Mouse (Mus musculus) liver, embryonic 14.5 days (tissue): ENCODE measurements around the gene Rsph14. TPM values are rescaled to one million over a fixed set of nuclear protein-coding genes. Genes with fewer than 3 reads are reported as not detected.

ENCODE experiments used
- ATAC-seq: fragments of 200-750 bp; cut with Nextera tagmentation; 2 replicates; pipeline ENCODE4 v1.8.0; 2017; ENCODE audit warnings: moderate number of reproducible peaks, mild to moderate bottlenecking, moderate library complexity; ENCODE audit not compliant: insufficient read depth
- DNase-seq, 3 experiments: peaks; one replicate each; pipeline ENCODE4 v3.0.0-alpha.2; 2012 to 2013; ENCODE audit warnings: low read depth in 3 of 3, low spot score in 3 of 3
- H3K27ac ChIP-seq: fragments of 300-500 bp; sonication (generic); 2 replicates; pipeline ENCODE4 v1.5.1; 2014; ENCODE audit warnings: moderate library complexity, mild to moderate bottlenecking, control low read depth, inconsistent platforms
- H3K27me3 ChIP-seq: fragments of 300-500 bp; sonication (generic); 2 replicates; pipeline ENCODE4 v1.6.1; 2014; ENCODE audit warnings: mild to moderate bottlenecking, low read length, moderate library complexity; ENCODE audit not compliant: control insufficient read depth, insufficient read depth
- H3K36me3 ChIP-seq: fragments of 300-500 bp; sonication (generic); replicated peaks from 2 replicates; pipeline ENCODE4 v1.6.1; 2014; ENCODE audit warnings: low read depth; ENCODE audit not compliant: control insufficient read depth, insufficient read depth
- H3K4me1 ChIP-seq, 2 experiments: fragments of 200-500 bp in 1 of 2; fragments of 300-500 bp in 1 of 2; sonication (generic) in 1 of 2; replicated peaks; 2 replicates each; pipeline ENCODE4 v1.6.1; 2012 to 2014; ENCODE audit warnings: antibody characterized with exemption in 1 of 2, inconsistent platforms in 1 of 2, low read length in 1 of 2; ENCODE audit not compliant: control insufficient read depth in 2 of 2, insufficient read depth in 2 of 2
- H3K4me2 ChIP-seq: fragments of 300-500 bp; sonication (generic); 2 replicates; pipeline ENCODE4 v1.6.1; 2014; ENCODE audit warnings: low read depth, mild to moderate bottlenecking, control low read depth, moderate library complexity
- H3K4me3 ChIP-seq, 2 experiments: fragments of 200-500 bp in 1 of 2; fragments of 300-500 bp in 1 of 2; sonication (generic) in 1 of 2; 2 replicates each; pipeline ENCODE4 v1.5.1; 2012 to 2014; ENCODE audit warnings: low read depth in 2 of 2, low read length in 2 of 2, mild to moderate bottlenecking in 2 of 2, control low read depth in 1 of 2, inconsistent platforms in 1 of 2, moderate library complexity in 1 of 2; ENCODE audit not compliant: insufficient read depth in 1 of 2
- H3K9ac ChIP-seq: fragments of 300-500 bp; sonication (generic); replicated peaks from 2 replicates; pipeline ENCODE4 v1.6.1; 2014; ENCODE audit warnings: mild to moderate bottlenecking, control low read depth, moderate library complexity
- H3K9me3 ChIP-seq: fragments of 300-500 bp; sonication (generic); 2 replicates; pipeline ENCODE4 v1.6.1; 2016; ENCODE audit warnings: low read length, mixed read lengths; ENCODE audit not compliant: control insufficient read depth
- CTCF ChIP-seq: IDR thresholded peaks from 2 replicates; pipeline ENCODE4 v1.5.1; 2016; ENCODE audit warnings: antibody characterized with exemption, low read depth, control low read depth
- EP300 ChIP-seq: IDR thresholded peaks from 2 replicates; pipeline ENCODE4 v1.6.1; 2016; ENCODE audit warnings: antibody characterized with exemption, low read depth
- WGBS: fragments of 180-500 bp; shearing (Covaris S2); extraction: QIAGEN DNeasy Blood & Tissue Kit; methylation state at CpG from one replicate; pipeline ENCODE4 v1.1.7; 2014; ENCODE audit not compliant: insufficient replicate concordance; 5-methylcytosine and 5-hydroxymethylcytosine counted together
- polyA plus RNA-seq, 2 experiments: library from polyadenylated mRNA; depleted of rRNA in 1 of 2; stranded (reverse) in 1 of 2; unstranded in 1 of 2; fragments of >200 nt; fragmentation: Nextera tagmentation in 1 of 2; extraction: Ambion mirVana in 1 of 2; gene quantifications; 2 replicates each; pipeline versions ENCODE4 v1.2.1 to v1.2.3; 2012 to 2014

The Rsph14 gene
- polyA plus RNA-seq, 2 experiments, result not detected

GRCm38 (mm10) chr10:74937003-74937790 is 95.2 kb downstream of the Rsph14 start:
- Histone ChIP-seq H3K27ac (no peak overlapping the region), H3K4me2 (no peak overlapping the region), H3K27me3 (no peaks in the 10 kb centered on the region), H3K36me3 (no peaks in the 10 kb centered on the region), H3K4me3 (no peak overlapping the region), H3K4me1 (no peaks in the 10 kb centered on the region), H3K9me3 (no peaks in the 10 kb centered on the region), H3K9ac (no peak overlapping the region)
- DNase-seq (no peak), ATAC-seq (0 out of 2 replicates have a peak, but pooled peaks have one; percentile 17)
- 55% methylated on average over 10 of the region's 10 CpGs for WGBS
- TF ChIP-seq CTCF (peak; percentile 80), EP300 (no peak)

DNA sequence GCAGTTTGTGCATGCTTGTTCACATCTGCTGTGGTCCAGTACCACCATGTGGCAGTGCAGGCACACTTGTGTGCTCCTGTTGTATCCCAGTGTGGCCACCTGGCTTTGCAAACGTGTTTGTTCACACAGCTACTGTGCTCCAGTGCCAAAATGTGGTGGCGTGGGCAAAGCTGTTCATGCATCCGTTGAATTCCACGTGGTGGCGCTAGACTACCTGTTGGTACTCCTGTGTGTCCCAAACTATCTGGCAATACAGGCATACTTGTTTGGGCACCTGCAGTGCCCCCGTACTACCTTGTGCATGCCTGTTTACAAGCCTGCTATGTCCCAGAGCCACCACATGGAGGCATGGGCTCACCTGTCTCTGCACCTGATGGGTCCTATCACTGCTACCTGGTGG is 97.4 kb downstream of the Rsph14 start:
- DNase-seq (no peak), ATAC-seq (no peak)
- WGBS, result 22% methylated on average over 6 of the region's 6 CpGs
- no peaks in the 10 kb centered on the region for H3K27me3 ChIP-seq
- H3K27ac ChIP-seq, result no peak overlapping the region
- H3K4me1 ChIP-seq, result no peaks in the 10 kb centered on the region
- no peak overlapping the region for H3K4me2 ChIP-seq
- no peak overlapping the region for H3K9ac ChIP-seq
- no peaks in the 10 kb centered on the region for H3K9me3 ChIP-seq
- TF ChIP-seq CTCF (peak; percentile 37), EP300 (no peak)
- H3K4me3 ChIP-seq, result no peak overlapping the region
- H3K36me3 ChIP-seq, result no peaks in the 10 kb centered on the region

- Histone ChIP-seq H3K36me3 (no peaks in the 10 kb centered on the region), H3K27me3 (no peaks in the 10 kb centered on the region), H3K4me3 (no peak overlapping the region), H3K27ac (no peak overlapping the region), H3K4me2 (no peak overlapping the region), H3K9me3 (no peaks in the 10 kb centered on the region), H3K9ac (no peak overlapping the region), H3K4me1 (no peaks in the 10 kb centered on the region)
- TF ChIP-seq CTCF (no peak), EP300 (no peak)
- ATAC-seq, result no peak
- 60% methylated on average over 12 of the region's 12 CpGs for whole genome bisulfite sequencing
- DNase-seq, result no peak
Measured at GRCm38 (mm10) chr10:74934521-74934920, 97.9 kb downstream of the Rsph14 start.

GRCm38 (mm10) chr10:74933548-74934190 is 98.7 kb downstream of the Rsph14 start:
- DNase-seq, result no peak
- TF ChIP-seq CTCF (no peak), EP300 (no peak)
- Histone ChIP-seq H3K4me2 (no peak overlapping the region), H3K4me3 (no peak overlapping the region), H3K9me3 (no peaks in the 10 kb centered on the region), H3K27ac (no peak overlapping the region), H3K4me1 (no peaks in the 10 kb centered on the region), H3K9ac (no peak overlapping the region), H3K36me3 (no peaks in the 10 kb centered on the region), H3K27me3 (no peaks in the 10 kb centered on the region)
- no peak for ATAC-seq
- WGBS, result 67% methylated on average over 19 of the region's 19 CpGs

GRCm38 (mm10) chr10:74932487-74932886 is 99.9 kb downstream of the Rsph14 start:
- ATAC-seq (no peak), DNase-seq (no peak)
- no peak overlapping the region for H3K9ac ChIP-seq
- H3K27ac ChIP-seq, result no peak overlapping the region
- no peak overlapping the region for H3K4me3 ChIP-seq
- no peak overlapping the region for H3K4me2 ChIP-seq
- WGBS, result 54% methylated on average over 6 of the region's 6 CpGs
- H3K27me3 ChIP-seq, result no peaks in the 10 kb centered on the region
- H3K4me1 ChIP-seq, result no peaks in the 10 kb centered on the region
- TF ChIP-seq CTCF (no peak), EP300 (no peak)
- no peaks in the 10 kb centered on the region for H3K9me3 ChIP-seq
- H3K36me3 ChIP-seq, result no peaks in the 10 kb centered on the region
